Mouse (Mus musculus): ENCODE results near the gene Gm26602. TPM values are rescaled to one million over a fixed set of nuclear protein-coding genes. Genes with fewer than 3 reads are reported as not detected.
"Not testable (repeated sequence)": the region's sequence is repeated elsewhere in the genome, so short reads cannot be mapped to it uniquely, and the experiment has no call there.

Gm26602 gene
- polyA plus RNA-seq, 1 experiment from 2014 or later, result 11.0 TPM

- peaks cover 23% of the 10 kb centered on the region; the same call in 1 of the 2 replicates for H3K27me3 ChIP-seq (replicated peaks)
- H3K36me3 ChIP-seq, result no peaks in the 10 kb centered on the region
- no peak overlapping the region for H3K4me2 ChIP-seq
- no peak for ATAC-seq
- H3K9me3 ChIP-seq (replicated peaks), result no peaks in the 10 kb centered on the region
- no peak overlapping the region for H3K4me3 ChIP-seq
- no peak overlapping the region for H3K9ac ChIP-seq
- H3K27ac ChIP-seq, result no peak overlapping the region
- peaks cover 23% of the 10 kb centered on the region for H3K4me1 ChIP-seq
- 70% methylated on average over 8 of the region's 8 CpGs for WGBS (ENCODE audit: insufficient replicate concordance)
These were observed 24.0 kb upstream of the Gm26602 start for GRCm38 (mm10) chr10:79886611-79887010.

DNA sequence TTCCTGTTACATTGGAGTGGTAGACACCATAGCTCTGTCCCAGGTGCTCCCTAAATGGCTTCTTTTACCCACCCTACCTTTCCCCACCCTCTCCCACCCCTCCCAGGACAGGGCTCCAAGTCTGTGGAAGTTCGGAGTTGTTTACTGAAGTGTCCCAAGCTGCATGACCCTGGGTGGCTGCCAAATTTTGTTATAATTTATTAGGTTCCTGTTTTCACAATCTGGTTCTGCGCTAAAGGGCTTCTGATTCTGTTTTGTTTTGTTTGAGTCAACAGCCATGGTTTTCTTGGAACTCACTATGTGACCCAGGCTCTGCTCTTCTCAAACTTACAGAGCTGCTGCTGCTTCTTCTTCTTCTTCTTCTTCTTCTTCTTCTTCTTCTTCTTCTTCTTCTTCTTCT is 21.3 kb upstream of the Gm26602 start:
- no peak for ATAC-seq
- Histone ChIP-seq H3K36me3 (0 out of 2 replicates have a peak, but pooled peaks cover 3% of the 10 kb centered on the region), H3K4me1 (no peaks in the 10 kb centered on the region), H3K27me3 (replicated peaks) (peaks cover 11% of the 10 kb centered on the region; the same call in 1 of the 2 replicates), H3K27ac (no peak overlapping the region), H3K4me2 (no peak overlapping the region), H3K4me3 (no peak overlapping the region), H3K9me3 (replicated peaks) (no peaks in the 10 kb centered on the region), H3K9ac (no peak overlapping the region)
- WGBS (ENCODE audit: insufficient replicate concordance), result 72% methylated on average over 2 of the region's 2 CpGs

GRCm38 (mm10) chr10:79890670-79891069 is 20.0 kb upstream of the Gm26602 start, which contains the start of gene Cfd:
Gene Cfd (plus strand): TSS chr10:79890853.
- Histone ChIP-seq H3K36me3 (peaks cover 12% of the 10 kb centered on the region), H3K9me3 (replicated peaks) (no peaks in the 10 kb centered on the region), H3K4me3 (no peak within 1 kb of the TSS), H3K4me1 (no peaks in the 10 kb centered on the region), H3K9ac (no peak within 1 kb of the TSS), H3K27me3 (replicated peaks) (peaks cover 11% of the 10 kb centered on the region; the same call in 1 of the 2 replicates), H3K27ac (no peak within 1 kb of the TSS), H3K4me2 (no peak within 1 kb of the TSS)
- 42% methylated on average over 5 of the region's 5 CpGs for whole genome bisulfite sequencing (ENCODE audit: insufficient replicate concordance)
- no peak for ATAC-seq

DNA sequence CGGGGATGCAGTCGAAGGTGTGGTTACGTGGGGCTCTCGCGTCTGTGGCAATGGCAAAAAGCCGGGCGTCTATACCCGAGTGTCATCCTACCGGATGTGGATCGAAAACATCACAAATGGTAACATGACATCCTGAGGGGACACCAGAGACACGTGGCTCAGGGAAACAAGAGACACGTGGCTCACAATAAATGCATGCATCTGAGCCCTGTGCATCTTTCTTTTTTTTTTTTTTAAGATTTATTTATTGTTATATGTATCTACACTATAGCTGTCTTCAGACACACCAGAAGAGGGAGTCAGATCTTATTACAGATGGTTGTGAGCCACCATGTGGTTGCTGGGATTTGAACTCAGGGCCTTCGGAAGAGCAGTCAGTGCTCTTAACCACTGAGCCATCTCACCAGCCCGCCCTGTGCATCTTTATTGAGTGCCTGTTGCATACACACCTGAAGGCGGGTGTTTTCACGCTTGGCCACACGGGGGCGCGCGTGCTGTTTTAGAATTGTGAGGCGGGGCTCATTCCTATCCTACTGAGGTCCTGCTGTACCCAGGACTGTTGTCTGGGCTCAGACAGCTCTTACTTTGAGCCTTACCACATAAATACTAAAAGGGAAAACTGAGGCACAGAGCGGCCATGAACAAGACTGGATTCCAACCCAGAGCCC is 18.1 kb upstream of the Gm26602 start:
- not testable (repeated sequence) for H3K4me3 ChIP-seq; H3K9ac ChIP-seq; H3K9me3 ChIP-seq (replicated peaks); H3K4me1 ChIP-seq; H3K27ac ChIP-seq; H3K4me2 ChIP-seq
- peaks cover 11% of the 10 kb centered on the region; the same call in 1 of the 2 replicates for H3K27me3 ChIP-seq (replicated peaks)
- peaks cover 31% of the 10 kb centered on the region for H3K36me3 ChIP-seq
- 40% methylated on average over 22 of the region's 22 CpGs for WGBS (ENCODE audit: insufficient replicate concordance)
- ATAC-seq, result peak; percentile 55

DNA sequence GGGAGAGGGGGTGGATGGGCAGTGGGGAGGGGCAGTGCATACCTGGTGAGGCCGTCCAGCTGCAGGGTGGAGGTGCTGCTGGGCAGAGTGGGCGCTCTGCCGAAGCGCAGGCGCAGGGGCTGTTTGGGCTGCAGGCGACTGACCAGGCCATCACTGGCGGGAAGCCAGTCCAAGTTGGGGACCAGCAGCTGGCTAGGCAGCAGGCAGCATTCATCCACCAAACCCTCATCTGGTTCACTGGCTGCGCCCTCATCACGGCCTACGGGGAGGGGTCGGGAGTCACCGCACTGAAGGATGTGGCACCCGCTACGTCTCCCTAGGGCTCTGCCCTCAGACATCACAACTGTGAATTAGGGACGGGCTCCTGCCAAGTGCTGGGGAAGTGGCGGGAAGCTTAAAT is 14.3 kb upstream of the Gm26602 start:
- H3K4me3 ChIP-seq, result no peak overlapping the region
- H3K9ac ChIP-seq, result no peak overlapping the region
- peaks cover 59% of the 10 kb centered on the region for H3K36me3 ChIP-seq
- H3K9me3 ChIP-seq (replicated peaks), result no peaks in the 10 kb centered on the region
- no peak overlapping the region for H3K27ac ChIP-seq
- ATAC-seq, result no peak
- H3K27me3 ChIP-seq (replicated peaks), result no peaks in the 10 kb centered on the region; the same call in 1 of the 2 replicates
- WGBS (ENCODE audit: insufficient replicate concordance), result 91% methylated on average over 16 of the region's 16 CpGs
- no peak overlapping the region for H3K4me2 ChIP-seq
- peaks cover 10% of the 10 kb centered on the region for H3K4me1 ChIP-seq

DNA sequence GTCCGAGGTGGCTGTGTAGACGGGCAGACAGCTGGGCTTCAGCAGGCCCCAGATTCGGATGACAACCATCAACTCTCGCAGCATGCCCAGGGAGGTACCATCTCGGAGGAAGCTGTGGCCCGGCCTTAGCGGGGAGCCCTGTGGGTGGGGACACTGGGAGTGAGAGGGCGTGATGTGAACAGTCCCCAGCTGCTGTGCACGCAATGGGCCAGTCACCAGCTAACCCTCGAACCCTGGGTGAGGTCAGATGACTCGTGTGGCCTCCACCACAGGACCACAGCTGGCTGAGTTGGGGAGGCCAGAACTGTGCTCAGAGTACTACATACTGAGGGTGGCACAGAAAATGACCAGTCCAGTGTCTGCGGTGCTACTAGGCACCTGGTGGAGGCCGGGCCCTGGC is 13.8 kb upstream of the Gm26602 start:
- 78% methylated on average over 13 of the region's 13 CpGs for WGBS (ENCODE audit: insufficient replicate concordance)
- H3K27me3 ChIP-seq (replicated peaks), result no peaks in the 10 kb centered on the region
- H3K4me1 ChIP-seq, result peaks cover 10% of the 10 kb centered on the region
- peak overlapping the region; percentile 3; the same call in 1 of the 2 replicates for H3K27ac ChIP-seq
- no peak overlapping the region for H3K4me3 ChIP-seq
- H3K4me2 ChIP-seq, result no peak overlapping the region
- peaks cover 61% of the 10 kb centered on the region for H3K36me3 ChIP-seq
- no peak overlapping the region for H3K9ac ChIP-seq
- ATAC-seq, result no peak
- no peaks in the 10 kb centered on the region for H3K9me3 ChIP-seq (replicated peaks)

DNA sequence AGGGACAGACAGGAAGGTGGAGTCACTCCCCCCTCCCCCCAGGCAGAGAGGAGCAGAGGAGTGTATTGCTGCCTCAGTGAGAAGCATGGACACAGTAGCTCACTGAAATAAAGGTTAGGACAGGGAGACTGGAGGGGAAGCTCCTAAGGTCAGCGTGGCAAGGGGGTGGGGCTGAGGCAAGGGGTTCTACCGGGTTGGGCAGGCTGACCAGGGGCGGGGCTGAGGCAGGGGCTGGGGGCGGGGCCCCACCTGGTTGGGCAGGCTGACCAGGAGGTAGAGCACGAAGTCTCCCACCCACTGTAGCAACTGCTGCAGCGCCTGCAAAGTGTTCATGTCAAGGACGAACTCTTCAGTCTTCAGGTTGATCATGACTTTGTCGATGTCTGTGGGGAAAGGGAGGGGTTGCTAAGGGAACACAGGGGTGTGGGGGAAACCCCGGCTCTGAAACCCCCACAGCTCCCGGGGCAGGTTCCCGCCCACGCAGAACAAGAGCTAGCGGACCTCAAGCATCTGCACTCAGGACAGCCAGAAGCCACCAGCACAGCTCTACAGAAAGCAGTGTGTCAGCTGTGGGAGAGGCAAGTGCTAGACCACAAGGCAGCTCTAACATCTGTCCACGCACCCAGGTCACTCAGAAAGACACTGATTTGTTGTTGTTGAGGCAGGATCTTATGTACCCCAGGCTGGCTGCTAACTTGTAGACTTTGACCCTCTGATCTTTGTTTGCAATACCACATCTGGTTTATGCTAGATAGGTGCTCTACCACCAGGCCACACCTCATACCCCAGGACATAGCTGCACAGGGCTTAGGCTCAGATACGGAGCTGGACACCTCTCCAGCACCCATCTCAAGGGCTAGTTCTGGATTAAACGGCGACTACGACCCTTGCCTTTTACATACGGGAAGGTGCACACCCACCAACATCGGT is 13.1 kb upstream of the Gm26602 start:
- Histone ChIP-seq H3K4me2 (peak overlapping the region; percentile 31; the same call in 1 of the 2 replicates), H3K27me3 (replicated peaks) (no peaks in the 10 kb centered on the region), H3K4me3 (no peak overlapping the region), H3K9ac (no peak overlapping the region), H3K4me1 (peaks cover 10% of the 10 kb centered on the region), H3K27ac (peak overlapping the region; percentile 18; the same call in 1 of the 2 replicates), H3K36me3 (peaks cover 66% of the 10 kb centered on the region), H3K9me3 (replicated peaks) (no peaks in the 10 kb centered on the region)
- 54% methylated on average over 20 of the region's 20 CpGs for WGBS (ENCODE audit: insufficient replicate concordance)
- peak; percentile 56 for ATAC-seq

DNA sequence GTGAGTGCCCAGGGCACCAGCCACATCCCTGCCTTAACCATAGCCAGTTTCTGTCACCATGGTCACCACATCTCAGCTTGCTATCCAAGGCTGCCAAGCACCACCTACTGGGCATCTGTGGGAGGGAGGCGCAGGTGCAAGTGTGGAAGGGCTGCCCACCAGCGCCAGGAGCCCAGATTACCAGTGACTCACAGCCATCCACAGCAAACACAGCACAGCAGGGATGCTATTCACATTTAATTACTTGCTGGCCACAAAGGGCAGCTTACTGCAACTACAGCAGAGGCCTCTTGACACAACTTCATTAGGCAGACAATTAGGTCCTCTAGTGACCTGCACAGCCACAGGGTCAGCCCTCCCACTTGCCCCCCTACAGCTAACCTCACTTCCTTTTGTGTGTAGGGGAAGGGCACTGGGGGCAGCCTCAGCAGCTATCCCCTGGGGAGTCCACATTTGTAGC is 9.7 kb upstream of the Gm26602 start:
- peaks cover 10% of the 10 kb centered on the region for H3K4me1 ChIP-seq
- no peak overlapping the region for H3K9ac ChIP-seq
- no peaks in the 10 kb centered on the region for H3K9me3 ChIP-seq (replicated peaks)
- 74% methylated on average over 2 of the region's 2 CpGs for WGBS (ENCODE audit: insufficient replicate concordance)
- no peak overlapping the region for H3K4me2 ChIP-seq
- H3K27ac ChIP-seq, result no peak overlapping the region
- H3K36me3 ChIP-seq, result peaks cover 84% of the 10 kb centered on the region
- no peaks in the 10 kb centered on the region for H3K27me3 ChIP-seq (replicated peaks)
- no peak for ATAC-seq
- H3K4me3 ChIP-seq, result no peak overlapping the region

DNA sequence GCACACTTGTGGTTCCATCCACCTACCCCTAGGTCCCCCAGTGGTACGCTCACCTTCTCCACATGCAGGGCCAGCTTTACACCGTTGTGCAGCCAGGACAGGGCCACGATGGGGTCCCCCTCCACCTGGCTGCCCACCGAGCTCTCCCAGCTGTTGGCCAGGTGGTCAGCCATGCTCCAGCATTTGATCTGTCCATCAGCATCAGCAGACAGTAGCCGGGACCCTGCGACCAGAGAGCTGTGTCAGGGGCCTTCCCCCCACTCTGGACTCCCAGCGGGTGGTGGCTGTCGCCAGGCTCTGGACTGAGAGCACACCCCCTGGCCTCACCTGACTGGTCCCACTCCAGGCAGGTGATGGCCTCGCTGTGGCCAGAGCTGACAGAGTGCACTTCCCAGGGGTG is 3.9 kb upstream of the Gm26602 start:
- no peak for ATAC-seq
- peaks cover 66% of the 10 kb centered on the region for H3K36me3 ChIP-seq

DNA sequence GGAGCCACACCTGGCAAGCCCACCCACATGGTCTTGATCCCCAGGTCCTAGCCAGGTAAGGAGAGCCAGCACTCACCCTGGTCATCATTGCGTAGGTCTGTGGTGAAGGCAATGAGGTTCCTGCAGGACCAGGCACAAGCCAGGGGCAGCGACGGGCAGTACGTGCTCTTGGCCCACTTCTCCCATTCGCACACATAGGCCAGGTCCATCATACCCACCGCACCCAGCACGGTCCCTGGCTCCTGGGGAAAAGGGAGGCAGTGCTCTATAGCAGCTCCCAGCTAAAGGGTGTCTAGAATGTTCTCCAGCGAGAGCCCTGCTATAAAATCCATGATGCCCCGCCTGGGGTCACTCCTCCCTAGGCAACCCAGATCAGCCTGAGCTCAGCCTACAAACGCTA is 3.2 kb upstream of the Gm26602 start:
- WGBS (ENCODE audit: insufficient replicate concordance), result 87% methylated on average over 10 of the region's 10 CpGs
- peak overlapping the region; percentile 72 for H3K4me2 ChIP-seq
- no peak overlapping the region for H3K27ac ChIP-seq
- H3K4me1 ChIP-seq, result peaks cover 36% of the 10 kb centered on the region
- peaks cover 69% of the 10 kb centered on the region for H3K36me3 ChIP-seq
- H3K27me3 ChIP-seq (replicated peaks), result no peaks in the 10 kb centered on the region
- H3K9me3 ChIP-seq (replicated peaks), result no peaks in the 10 kb centered on the region
- H3K4me3 ChIP-seq, result peak overlapping the region; percentile 84; the same call in 1 of the 2 replicates
- no peak for ATAC-seq
- no peak overlapping the region for H3K9ac ChIP-seq

More for the DNA sequence above, 3.9 kb upstream of the Gm26602 start:
- no peak overlapping the region for H3K9ac ChIP-seq
- H3K9me3 ChIP-seq (replicated peaks), result no peaks in the 10 kb centered on the region
- peaks cover 29% of the 10 kb centered on the region for H3K4me1 ChIP-seq
- H3K27ac ChIP-seq, result no peak overlapping the region
- H3K4me2 ChIP-seq, result no peak overlapping the region
- no peaks in the 10 kb centered on the region for H3K27me3 ChIP-seq (replicated peaks)
- H3K4me3 ChIP-seq, result no peak overlapping the region
- WGBS (ENCODE audit: insufficient replicate concordance), result 94% methylated on average over 9 of the region's 9 CpGs

GRCm38 (mm10) chr10:79908167-79909091 is 2.2 kb upstream of the Gm26602 start, which contains the start of gene Med16:
Gene Med16 (minus strand): TSS chr10:79908923.
- peaks cover 46% of the 10 kb centered on the region for H3K4me1 ChIP-seq
- H3K4me2 ChIP-seq, result peak within 1 kb of the TSS; percentile 72
- peaks cover 68% of the 10 kb centered on the region for H3K36me3 ChIP-seq
- peak within 1 kb of the TSS; percentile 91 for H3K9ac ChIP-seq
- H3K9me3 ChIP-seq (replicated peaks), result no peaks in the 10 kb centered on the region
- H3K4me3 ChIP-seq, result peak within 1 kb of the TSS; percentile 84
- WGBS (ENCODE audit: insufficient replicate concordance), result 3% methylated on average over 51 of the region's 52 CpGs
- H3K27me3 ChIP-seq (replicated peaks), result no peaks in the 10 kb centered on the region
- H3K27ac ChIP-seq, result peak within 1 kb of the TSS; percentile 98
- ATAC-seq, result peak; percentile 91
